Mouse (Mus musculus): ENCODE data around the gene Pradc1.

DNA sequence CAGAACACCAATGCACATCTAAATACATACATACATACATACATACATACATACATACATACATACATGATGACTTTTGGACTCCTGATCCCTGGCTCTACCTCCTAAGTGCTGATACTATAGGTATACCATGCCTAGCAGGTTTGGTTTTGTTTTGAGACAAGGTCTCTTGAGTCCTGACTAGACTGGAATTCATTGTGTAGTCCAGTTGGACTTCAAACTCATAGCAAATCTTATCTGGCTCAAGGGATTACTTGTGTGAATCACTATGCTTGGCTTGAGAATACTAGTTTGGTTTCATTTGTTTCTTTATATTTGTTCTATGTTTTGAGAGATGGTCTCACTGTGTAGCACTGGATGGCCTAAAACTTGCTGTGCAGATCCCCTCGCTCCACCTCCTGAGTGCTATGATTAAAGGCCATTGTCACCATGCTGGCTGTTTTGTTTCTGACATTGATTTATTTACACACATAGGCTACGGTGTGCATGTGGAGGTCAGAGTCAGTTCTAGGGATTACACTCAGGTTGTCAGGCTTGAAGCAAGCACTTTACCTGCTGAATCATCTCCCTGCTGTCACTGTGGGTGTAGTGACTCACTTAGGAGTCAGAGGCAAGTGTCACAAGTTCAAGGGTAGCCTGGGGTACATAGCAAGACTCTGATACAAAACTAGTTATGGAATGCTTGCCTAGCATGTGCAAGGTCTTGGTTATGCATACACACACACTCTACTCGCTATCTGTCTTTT, 8.1 kb downstream of the Pradc1 start:
- TF ChIP-seq POLR2A (IDR thresholded peaks at IDR 0.05; ENCODE audit: extremely low read depth, insufficient read depth, low read length) (no peak), CTCF (IDR thresholded peaks at IDR 0.05; ENCODE audit: low read depth, low read length) (no peak)
